Mouse (Mus musculus): ENCODE data around the gene Ostm1.

The Ostm1 gene

DNA sequence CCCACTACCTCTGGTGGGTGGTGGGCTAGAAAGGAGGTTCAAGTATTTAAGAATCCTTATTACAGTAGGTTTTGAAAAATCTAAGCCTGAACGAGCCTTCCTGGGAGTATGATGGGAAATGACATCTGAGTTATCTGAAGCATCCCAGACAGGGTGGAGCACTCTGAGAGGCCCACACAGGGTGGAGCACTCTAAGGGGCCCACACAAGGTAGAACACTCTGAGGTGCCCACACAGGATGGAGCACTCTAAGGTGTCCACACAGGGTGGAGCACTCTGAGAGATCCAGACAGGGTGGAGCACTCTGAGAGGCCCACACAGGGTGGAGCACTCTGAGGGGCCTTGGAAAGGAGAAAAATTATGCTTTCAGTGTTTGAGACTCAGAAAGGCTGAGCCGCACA lies 42.3 kb downstream of the Ostm1 start:
- peak; percentile 53 for DNase-seq (ENCODE audit: low spot score)

DNA sequence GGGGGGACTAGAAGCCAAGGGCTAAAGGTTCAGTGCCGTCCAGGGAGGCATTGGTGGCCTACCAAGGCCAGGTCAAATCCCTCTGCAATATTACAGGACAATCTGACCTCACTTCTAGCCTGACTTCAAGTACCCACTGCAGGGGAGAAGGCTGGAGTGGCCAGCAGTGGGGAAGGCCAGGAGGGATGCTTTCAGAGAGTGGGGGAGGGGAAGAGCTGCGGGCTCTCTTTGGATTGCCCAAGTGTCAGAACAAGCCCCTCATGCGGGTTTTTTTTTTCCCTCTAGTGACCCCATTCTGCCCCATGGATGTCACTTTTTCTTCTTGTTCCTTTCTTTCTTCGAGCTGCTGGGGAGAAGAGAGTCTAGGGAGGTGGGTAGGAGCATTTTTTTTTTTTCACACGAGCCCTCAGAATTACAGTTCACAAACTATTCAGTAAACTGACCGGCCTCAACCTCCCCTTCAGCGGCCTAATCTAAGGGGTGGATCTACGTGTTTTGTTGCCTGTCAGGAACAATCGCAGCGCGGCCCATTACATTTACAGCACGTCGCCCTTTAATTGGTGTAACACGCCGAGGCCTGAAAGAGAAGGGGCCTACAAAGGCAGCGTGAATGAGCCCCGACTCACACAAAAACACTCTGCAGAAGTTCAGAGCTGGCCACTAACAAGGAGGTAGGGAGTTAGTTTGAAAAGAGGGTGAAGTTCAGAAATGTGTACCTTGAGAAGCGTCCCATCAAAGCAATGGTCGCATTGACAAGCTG lies 47.2 kb downstream of the Ostm1 start:
- no peak for DNase-seq (ENCODE audit: low spot score)

DNA sequence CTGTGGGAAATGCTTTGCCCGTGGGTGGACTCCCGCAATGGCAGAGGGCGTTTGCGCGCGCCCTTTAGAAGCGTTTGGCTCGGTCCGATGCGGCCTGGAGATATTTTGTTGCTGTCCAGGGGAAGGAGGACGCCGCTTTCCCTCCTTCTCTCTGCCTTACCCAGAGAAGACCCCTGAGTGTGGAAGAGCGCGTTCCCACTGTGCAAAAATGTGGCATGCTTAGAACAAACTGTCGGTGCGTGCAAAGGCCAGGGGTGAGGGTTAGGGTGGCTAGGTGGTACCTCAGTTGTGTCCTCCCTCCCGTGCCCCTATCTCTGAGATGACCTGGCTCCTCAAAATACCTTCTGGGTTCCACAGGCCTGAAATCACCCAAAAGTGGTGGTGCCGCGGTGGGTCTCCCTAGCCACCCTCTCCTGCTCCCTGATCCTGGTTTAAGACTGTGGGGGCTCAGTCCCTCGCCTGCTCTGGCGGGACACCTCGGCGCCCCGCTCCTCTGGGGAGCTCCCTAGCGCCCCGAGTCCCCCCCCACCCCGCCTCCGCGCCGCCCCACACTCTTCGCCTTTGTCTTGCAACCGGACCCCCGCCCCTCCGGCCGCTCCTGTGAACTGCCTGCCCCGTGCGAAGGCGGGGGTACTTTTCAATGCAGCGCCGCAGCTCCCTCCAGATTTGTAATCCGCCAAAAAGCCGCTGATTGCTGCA lies 48.3 kb downstream of the Ostm1 start:
- no peak for DNase-seq (ENCODE audit: low spot score)

DNA sequence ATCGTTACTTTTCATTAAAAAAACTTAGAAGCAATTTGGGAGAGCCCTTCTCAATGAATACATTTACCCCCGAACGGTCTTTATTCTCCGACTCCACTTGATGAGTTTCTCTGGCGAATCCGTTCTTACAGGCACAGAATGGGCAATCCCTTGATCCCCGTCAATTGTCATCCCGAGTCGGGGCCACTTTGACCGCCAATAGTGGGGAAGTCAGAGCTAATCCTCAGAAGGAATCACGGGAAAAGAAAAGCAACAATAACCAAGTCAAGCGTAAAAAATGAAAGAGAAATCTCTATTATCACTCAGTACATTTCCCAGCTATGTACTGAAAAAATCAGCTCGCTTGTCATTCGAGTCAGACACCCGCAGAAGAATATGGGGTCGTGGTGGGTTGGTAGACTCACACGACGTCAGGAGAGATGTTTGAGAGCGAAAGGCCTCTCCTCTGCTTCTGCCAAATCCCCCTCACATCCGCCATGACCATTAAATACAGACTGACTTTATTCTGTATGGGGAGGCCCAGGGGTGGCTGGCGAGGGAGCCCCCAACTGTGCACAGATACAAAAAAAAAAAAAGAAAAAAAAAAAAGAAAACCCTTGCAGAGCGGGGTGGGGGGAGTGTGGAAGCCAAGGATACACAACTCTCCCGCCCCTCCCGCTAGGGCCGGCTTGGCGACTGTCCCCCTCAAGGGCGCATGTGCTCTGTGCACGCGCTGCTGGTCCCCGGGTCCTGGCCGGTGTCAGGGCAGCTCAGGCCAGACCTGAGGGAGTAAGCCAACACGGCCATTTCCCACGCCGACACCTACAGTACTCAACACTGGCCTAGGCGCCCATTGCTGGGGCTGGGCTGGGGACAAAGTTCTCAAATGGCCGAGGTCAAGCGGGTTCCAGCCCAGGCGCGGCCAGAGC lies 49.1 kb downstream of the Ostm1 start:
- DNase-seq (ENCODE audit: low spot score) = no peak

DNA sequence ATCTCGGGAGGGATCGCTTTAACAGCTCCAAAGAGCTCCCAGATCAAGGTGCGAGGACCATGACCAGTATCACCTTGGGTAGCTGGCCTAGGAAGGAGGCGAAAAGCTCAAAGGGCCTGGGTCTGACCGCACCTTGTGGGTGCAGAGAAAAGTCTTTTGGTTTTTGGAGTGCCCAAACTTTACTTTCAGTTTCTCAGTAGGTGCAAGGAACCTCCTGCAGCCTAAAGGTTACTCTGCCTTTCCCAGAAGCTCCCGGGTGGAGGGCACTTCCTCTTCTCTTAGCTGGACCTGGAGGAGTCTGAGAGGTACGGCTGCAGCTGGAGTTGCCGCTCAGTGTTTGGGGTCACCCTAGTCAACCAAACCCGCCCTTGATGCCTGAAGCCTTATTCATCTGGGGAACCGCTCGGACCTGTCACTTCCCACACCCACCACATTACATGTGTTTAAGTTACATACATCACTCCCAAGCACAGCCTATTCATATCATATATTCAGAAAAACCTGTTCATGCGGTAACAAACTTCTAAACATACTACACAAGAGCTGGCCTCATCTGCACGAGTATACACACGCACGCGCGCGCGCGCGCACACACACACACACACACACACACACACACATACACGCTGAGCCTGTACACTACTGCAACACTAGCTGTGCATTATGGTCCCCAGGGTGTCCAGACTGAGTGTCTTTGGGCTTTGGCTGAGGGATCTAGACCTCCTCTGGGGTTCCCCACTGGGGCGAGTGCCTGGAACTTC lies 49.9 kb downstream of the Ostm1 start:
- no peak for DNase-seq (ENCODE audit: low spot score)

DNA sequence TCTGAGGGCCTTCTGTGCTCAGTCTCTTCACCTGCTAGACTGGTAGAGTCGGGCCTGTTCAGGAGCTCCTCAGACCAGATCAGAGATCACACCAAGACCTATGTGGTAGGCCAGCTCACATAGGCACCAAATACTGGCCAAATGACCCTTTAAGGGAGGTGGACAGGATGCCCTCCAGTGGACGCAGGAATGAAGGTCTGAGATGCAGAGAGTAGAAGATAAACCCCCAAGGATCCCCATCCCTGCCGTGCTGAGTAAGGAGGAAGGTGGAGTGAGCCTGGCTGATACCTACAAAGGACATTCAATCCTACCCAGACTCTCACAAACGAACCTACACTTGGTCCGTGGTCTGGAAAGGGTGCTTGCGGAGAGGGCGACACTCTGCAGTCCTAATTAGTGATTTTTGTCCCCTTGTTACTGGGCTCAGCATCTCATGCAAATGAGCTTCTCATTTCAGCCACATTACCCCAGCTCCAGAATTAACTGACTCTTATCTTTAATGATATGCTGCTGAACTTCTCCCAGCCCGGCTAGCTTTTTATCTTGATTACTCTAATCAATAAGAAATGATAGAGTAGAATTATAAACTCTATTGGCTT lies 50.6 kb downstream of the Ostm1 start:
- no peak for DNase-seq (ENCODE audit: low spot score)

DNA sequence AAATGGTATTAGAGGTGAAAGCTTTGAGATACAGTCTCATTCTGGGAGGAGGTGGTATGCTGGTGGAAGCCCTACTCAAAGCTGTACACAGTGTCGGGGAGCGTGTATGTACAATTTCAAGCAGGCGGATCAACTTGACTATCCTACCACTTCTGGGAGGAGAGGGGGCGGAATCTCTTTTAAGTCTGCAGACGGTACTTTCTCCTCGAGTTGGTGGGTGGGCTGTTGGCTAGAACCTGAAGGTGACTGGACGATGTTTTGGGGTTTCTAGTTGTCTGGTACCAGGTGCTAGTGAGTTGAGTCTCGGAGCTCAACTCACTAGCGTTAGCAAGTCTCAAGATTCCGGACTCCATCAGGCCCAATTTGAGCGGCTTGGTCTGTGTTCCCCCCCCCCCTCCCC lies 51.4 kb downstream of the Ostm1 start:
- DNase-seq (ENCODE audit: low spot score) = no peak

DNA sequence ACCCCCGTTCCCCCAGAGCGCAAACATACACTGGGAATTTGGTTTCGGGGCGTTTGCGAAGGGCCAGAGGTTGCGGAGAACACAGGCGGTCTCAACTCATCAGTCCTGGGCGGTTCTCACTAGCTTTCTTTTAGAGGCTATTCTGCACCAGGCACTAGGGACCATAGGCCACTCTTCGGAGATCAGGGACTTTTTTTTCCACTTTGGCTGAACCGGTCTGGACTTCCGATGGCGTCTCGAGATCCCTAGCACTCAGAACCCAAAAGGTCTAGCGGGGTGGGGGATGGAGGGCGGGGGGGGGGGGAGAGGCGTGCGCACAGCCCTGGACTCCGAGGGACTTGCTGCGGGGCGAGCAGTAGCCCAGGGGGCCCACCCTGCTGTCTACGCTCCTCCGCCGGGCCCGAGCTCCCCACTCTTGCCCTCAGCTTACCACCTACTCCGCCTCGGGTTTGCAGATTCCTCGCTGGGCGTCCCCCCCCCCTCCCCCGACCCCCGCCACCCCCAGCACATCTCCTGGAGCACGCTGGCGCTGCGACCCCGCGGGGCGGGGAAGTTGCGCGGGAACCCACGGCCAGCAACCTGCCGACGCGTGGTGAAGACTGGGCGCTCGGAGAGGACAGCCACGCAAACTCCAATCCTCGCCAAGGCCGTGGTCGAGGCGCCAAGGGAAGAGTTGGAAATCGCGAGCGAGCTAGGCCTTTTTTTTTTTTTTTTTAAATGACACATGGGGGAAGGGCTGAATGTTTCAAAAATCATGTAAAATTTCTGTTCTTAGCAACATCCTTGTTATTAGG lies 52.1 kb downstream of the Ostm1 start:
- no peak for DNase-seq (ENCODE audit: low spot score)

DNA sequence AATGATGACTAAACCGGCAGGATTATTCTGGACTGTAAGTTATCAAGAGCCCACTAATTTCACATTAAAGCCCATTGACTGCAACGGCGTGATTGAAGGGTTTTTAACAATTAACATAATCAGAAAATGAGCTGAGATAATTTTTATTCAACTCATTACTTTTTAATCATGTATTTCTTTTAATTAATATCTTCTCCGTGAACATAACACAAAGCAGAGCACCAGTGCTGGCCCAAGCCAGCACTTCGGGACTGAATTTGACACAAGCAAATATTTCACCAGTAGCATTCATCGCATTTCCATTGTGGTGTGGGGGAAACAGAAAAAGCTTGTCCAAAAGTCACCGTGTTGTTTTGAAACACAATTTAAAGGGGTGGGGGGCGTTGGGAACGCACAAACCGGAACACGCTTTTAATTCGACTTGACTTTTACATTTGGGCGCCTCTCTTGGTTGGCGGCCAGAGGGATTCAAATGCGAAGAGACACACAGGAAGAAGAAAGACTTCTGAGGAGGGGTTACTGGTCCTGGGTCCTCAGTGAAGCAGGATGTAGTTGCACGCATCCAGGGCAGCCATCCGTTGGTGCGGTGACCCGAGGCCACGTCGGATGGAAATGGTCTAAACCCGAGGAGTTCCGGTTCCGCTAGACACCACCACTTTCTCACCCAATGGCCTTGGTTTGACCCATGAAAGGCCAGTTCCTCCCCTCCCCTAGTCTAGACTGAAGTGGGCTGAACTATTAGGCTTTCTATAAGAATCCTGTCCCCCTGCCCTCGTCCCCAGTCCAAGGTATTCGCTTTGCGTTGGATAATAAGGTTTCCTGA lies 52.9 kb downstream of the Ostm1 start:
- DNase-seq (ENCODE audit: low spot score) = no peak

DNA sequence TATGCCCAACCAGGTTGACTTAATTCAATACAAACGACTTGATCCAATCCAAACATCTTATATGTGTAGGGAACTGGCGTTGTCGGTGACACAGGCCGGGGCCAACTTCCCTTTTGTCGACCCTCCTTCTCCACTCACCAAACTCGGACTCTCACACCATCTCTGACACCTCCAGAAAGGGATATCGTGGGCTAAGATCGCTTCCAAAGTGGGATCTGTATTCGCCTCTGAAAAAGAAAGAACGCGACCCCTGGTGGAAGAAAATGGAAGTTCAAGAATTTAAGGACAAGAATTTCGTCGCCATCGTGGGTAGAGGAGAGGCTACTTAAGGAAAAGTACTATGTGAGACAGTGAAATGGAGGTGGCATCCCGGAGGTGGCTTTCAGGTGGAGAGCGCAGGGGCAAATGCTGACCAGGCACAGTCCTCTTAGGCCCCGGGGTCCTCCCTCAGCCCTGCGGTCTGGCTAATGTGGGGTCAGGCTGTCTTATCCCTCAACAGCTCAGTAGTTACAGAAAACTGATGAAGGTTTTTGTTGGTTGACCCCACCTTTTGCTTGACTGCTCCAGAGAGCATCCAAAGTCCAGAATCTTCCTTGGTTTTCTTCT lies 53.7 kb downstream of the Ostm1 start:
- peak; percentile 72 for DNase-seq (ENCODE audit: low spot score)

DNA sequence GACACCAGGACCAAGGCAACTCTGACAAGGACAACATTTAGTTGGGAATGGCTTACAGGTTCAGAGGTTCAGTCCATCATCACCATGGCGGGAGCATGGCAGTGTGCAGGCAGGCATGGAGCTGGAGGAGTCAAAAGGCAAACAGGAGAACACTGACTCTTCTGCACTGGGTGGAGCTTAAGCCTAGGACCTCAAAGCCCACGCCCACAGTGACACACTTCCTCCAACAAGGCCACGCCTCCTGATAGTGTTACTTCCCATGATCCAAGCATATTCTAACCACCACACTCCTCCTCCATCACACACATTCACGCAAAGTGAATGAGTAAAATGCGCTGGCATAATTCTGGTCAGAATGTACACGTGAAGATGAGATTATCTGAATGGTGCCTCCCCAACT lies 56.2 kb downstream of the Ostm1 start:
- DNase-seq (ENCODE audit: low spot score) = no peak

DNA sequence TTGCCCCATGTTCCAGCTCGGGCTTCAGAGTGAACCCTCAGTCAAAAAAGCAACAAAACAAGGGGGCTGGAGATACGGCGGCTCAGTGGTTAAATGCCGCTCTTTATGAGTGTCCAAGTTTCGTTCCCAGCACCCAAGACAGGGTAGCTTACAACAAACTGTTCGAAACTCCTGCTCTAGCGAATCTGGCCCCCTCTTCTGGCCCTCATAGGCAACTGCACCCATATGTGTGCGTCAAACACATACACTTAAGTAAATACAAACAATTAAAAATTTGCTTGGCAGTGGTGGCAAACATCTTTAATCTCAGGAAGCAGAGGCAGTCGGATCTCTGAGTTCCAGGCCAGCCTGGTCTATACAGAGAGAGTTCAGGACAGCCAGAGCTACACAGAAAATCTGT lies 60.0 kb downstream of the Ostm1 start:
- no peak for DNase-seq (ENCODE audit: low spot score)

DNA sequence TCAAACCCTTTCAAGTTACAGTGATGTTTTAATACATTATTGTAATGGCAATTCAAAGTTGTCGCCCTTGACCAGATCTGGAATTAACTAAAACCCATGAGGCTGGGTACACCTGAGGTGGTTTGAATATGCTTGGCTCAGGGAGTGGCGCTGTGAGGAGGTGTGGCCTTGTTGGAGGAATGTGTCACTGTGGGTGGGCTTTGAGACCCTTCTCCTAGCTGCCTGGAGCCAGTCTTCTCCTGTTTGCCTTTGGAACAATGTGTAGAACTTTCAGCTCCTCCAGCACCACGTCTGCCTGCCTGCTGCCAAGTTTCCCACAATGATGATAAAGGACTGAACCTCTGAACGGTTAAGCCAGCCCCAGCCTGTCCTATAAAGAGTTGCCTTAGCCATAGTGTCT lies 62.7 kb downstream of the Ostm1 start:
- DNase-seq (ENCODE audit: low spot score) = no peak

DNA sequence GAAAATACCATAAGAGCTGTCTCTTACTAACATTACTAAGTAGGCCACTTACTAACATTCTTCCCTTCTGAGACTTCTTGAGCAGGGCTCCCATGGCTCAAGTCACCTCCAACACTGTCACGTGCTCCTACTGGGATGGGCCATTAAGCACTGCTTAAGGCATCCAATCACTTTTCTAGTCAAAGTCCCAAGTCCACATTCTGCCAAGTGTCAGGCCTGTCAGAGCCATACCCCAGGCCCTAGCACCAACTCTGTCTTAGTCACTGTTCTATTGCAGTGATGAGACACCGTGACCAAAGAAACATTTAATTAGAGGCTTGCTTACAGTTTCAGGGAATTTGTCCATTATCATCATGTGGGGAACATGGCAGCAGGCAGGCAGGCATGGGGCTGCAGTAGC lies 78.3 kb downstream of the Ostm1 start:
- no peak for DNase-seq (ENCODE audit: low spot score)

DNA sequence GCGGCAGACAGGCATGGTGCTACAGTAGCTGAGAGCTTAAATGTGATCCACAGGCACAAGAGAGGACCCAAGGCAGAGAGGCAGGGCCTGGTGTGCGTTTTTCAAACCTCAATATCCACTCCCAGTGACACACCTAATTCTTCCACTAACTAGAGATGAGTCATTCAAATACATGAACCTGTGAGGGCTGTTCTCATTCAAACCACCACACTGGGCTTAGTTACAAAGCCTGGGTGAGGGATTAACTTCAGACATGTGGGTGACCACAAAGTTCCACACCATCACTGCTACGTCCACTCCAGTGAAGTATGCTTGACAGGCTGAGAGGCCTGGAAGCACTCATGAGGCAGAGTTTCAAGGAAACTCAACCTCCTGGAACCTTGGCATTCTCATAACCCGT lies 86.3 kb downstream of the Ostm1 start:
- DNase-seq (ENCODE audit: low spot score) = no peak

DNA sequence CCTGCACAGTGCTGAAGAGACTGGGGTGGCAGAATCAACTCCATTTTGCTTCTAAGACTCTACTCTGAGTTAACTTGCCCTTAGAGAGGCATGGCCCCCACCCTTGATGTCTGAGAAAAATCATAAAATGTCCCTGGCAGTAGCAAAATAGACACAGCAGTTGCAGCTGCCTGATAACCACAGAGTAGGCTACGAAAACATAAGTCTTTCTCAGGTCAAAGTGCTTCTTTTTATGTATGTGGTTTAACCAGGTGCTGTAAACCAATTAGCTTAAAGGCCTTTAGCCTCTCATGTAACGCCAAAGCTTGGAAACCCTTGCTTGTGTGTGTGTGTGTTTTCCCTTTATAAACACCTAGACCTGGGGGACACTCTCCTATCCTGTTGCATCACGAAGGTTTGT lies 89.2 kb downstream of the Ostm1 start:
- DNase-seq (ENCODE audit: low spot score) = no peak

DNA sequence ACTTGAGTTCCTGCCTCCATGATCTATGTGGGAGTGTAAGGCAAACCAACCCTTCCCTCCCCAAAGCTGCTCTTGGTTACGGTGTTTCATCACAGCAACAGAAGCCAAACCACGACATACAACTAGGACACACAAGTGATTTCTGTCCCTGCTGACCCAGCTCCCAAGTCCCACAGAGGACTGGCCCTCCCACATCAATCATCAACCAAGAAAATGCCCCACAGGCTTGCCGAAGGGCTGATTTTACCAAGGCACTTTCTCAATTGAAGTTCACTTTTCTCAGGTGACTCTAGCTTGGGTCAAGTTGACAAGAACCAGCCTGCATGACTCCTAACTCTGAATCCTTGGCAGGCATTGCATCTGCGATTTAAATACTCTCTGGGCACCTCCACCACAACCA lies 91.9 kb downstream of the Ostm1 start:
- no peak for DNase-seq (ENCODE audit: low spot score)

DNA sequence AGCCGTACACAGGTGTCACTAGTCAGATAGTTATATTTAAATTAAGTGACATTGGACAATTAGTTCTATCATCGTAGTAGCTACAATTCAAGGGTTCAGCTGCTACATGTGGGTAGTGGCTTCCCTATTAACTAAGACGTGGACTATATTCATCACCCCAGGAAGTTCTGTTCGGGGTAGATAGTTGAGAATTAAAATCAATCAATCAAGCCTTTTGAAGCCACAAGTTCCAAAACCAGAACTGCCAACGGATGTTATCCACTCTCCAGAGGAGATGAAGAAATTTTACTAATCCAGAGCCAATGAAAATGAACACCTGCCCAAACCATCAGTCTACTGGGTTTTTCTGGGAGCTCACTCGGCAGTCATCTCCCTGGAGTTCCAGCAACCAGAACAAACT lies 94.7 kb downstream of the Ostm1 start:
- DNase-seq (ENCODE audit: low spot score) = peak; percentile 20

DNA sequence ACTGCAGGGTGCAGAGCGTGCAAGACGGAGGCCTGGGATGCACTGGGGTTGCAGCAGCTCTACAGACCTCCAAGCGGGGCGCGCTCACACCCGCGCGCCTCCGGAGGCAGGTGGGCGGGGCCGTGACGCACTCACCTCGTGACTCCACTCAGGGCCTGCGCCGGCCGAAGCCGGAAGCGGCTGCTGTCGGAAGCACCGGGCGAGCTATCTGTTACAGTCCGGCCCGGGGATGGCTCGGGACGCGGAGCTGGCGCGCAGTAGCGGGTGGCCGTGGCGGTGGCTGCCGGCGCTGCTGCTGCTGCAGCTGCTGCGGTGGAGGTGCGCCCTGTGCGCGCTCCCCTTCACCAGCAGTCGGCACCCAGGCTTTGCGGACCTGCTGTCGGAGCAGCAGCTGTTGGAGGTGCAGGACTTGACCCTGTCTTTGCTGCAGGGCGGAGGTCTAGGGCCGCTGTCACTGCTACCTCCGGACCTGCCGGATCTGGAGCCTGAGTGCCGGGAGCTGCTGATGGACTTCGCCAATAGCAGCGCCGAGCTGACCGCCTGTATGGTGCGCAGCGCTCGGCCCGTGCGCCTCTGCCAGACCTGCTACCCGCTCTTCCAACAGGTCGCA lies 95.2 kb downstream of the Ostm1 start:
- peak; percentile 86 for DNase-seq (ENCODE audit: low spot score)
